Comparison of ENCODE assay signal across 8 mouse cellular contexts in the genomic region with DNA sequence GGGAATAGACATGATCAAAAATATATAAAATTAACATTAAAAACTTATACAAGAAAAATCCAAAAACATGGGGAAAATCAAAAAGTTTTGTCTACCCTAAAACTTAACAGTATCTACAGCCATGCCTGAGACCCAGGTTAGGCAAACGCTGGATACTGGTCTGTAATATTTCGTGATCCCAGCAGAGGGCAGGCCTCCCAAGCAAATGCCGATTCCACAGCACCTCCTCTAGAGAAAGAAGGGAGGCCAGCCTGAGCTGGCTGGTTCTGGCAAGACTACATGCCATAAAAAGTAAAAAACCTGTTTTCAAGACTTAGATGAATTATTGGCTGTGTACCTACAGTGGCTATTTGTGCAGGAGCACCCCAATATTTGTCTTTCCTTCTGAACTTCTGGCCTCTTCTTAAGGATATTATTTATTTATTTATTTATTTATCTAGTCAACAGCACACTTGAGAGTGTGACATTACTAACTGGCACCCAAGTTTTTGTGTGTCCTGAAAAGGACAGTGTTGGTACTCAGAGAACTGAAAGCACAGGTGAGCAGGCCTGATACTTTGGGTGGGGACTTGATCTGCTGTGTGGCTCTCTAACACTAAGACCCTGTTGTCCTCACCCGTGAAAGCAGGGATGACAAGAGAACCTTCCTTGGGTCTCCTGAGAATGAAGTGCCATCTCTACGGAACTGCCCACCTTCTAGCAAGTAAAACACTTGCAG.
DNase-seq lines count a peak whose midpoint lies in the region; ATAC-seq and TF ChIP-seq lines count a peak whose summit lies in the region.

No protein-coding gene starts in this region.

- peak; percentile 91 for ATAC-seq in forebrain, embryonic 12.5 days (ENCODE audit: low FRiP score)
- ATAC-seq in liver, embryonic 15.5 days (ENCODE audit: insufficient read depth) = peak; percentile 49; the same call in 1 of the 2 replicates
- ATAC-seq in neural tube, embryonic 14.5 days (ENCODE audit: low read depth) = peak; percentile 95

- H3K4me3 ChIP-seq in forebrain, embryonic 12.5 days (replicated peaks) = no peak overlapping the region
- H3K4me3 ChIP-seq in liver, embryonic 15.5 days (replicated peaks) = no peak overlapping the region
- no peak overlapping the region for H3K4me3 ChIP-seq in neural tube, embryonic 14.5 days (ENCODE audit: low read depth, low read length)
- H3K4me3 ChIP-seq in testis, adult 2 months (ENCODE audit: control insufficient read depth, low read depth, low read length) = no peak overlapping the region

- H3K36me3 ChIP-seq in forebrain, embryonic 12.5 days (replicated peaks) = no peaks in the 10 kb centered on the region
- no peaks in the 10 kb centered on the region for H3K36me3 ChIP-seq in liver, embryonic 15.5 days (replicated peaks)
- no peaks in the 10 kb centered on the region for H3K36me3 ChIP-seq in neural tube, embryonic 14.5 days (ENCODE audit: control insufficient read depth, insufficient read depth, low read length)
- H3K36me3 ChIP-seq in testis, adult 2 months (ENCODE audit: control insufficient read depth, insufficient read depth, low read length) = no peaks in the 10 kb centered on the region

- no peak for TF ChIP-seq POLR2A in testis, adult 2 months (IDR thresholded peaks at IDR 0.05; ENCODE audit: control insufficient read depth, low read depth, low read length)

- TF ChIP-seq CTCF in testis, adult 2 months (IDR thresholded peaks at IDR 0.05; ENCODE audit: control insufficient read depth, insufficient read depth, insufficient replicate concordance, low read depth, low read length) = peak; percentile 52; the same call in 1 of the 2 replicates

- H3K9me3 ChIP-seq in forebrain, embryonic 12.5 days = no peaks in the 10 kb centered on the region
- no peaks in the 10 kb centered on the region for H3K9me3 ChIP-seq in liver, embryonic 15.5 days (replicated peaks)
- H3K9me3 ChIP-seq in neural tube, embryonic 14.5 days (ENCODE audit: control insufficient read depth, low read length) = no peaks in the 10 kb centered on the region

- DNase-seq in CD4-positive, CD25-positive, alpha-beta regulatory T cell, adult 2 months (ENCODE audit: low read depth, low spot score) = peak; percentile 82
- peak; percentile 48 for DNase-seq in c-Kit-positive CD71-negative TER-119-negative erythroid progenitor cells, embryonic 14.5 days (ENCODE audit: low read depth)
- peak; percentile 81 to 88 for DNase-seq in heart, postnatal 14 days
- peak; percentile 52 for DNase-seq in large intestine, adult 2 months (ENCODE audit: low read depth, low spot score)

- no peak overlapping the region for H3K4me2 ChIP-seq in forebrain, embryonic 12.5 days
- no peak overlapping the region for H3K4me2 ChIP-seq in liver, embryonic 15.5 days
- no peak overlapping the region for H3K4me2 ChIP-seq in neural tube, embryonic 14.5 days (ENCODE audit: low read depth, low read length)

- no peak overlapping the region for H3K9ac ChIP-seq in forebrain, embryonic 12.5 days
- H3K9ac ChIP-seq in liver, embryonic 15.5 days = no peak overlapping the region
- H3K9ac ChIP-seq in neural tube, embryonic 14.5 days (replicated peaks; ENCODE audit: low read depth, low read length) = no peak overlapping the region

- no peaks in the 10 kb centered on the region for H3K27me3 ChIP-seq in forebrain, embryonic 12.5 days
- H3K27me3 ChIP-seq in liver, embryonic 15.5 days = no peaks in the 10 kb centered on the region
- no peaks in the 10 kb centered on the region for H3K27me3 ChIP-seq in neural tube, embryonic 14.5 days (ENCODE audit: control insufficient read depth, insufficient read depth, low read length)
- H3K27me3 ChIP-seq in testis, adult 2 months (ENCODE audit: control insufficient read depth, insufficient read depth, low read length) = no peaks in the 10 kb centered on the region

- no peaks in the 10 kb centered on the region; the same call in 1 of the 2 replicates for H3K4me1 ChIP-seq in forebrain, embryonic 12.5 days
- no peaks in the 10 kb centered on the region for H3K4me1 ChIP-seq in liver, embryonic 15.5 days (replicated peaks)
- H3K4me1 ChIP-seq in neural tube, embryonic 14.5 days (ENCODE audit: control insufficient read depth, insufficient read depth, low read length) = no peaks in the 10 kb centered on the region
- H3K4me1 ChIP-seq in testis, adult 2 months (ENCODE audit: control insufficient read depth, insufficient read depth, low read length) = no peaks in the 10 kb centered on the region

- intact Hi-C loops in heart, postnatal 14 days (cut with DNase I) = loop anchor here (1.0 to 5.0 kb wide), 4 partner anchors 277 to 643 kb away; a partner anchor contains a TSS

- H3K27ac ChIP-seq in forebrain, embryonic 12.5 days = no peak overlapping the region
- H3K27ac ChIP-seq in liver, embryonic 15.5 days (replicated peaks) = no peak overlapping the region
- no peak overlapping the region for H3K27ac ChIP-seq in neural tube, embryonic 14.5 days (ENCODE audit: low read depth, low read length)
- H3K27ac ChIP-seq in testis, adult 2 months (ENCODE audit: control insufficient read depth, insufficient read depth, low read depth, low read length) = no peak overlapping the region

- WGBS in forebrain, embryonic 12.5 days = 33% methylated on average over 5 of the region's 5 CpGs
- WGBS in large intestine, adult 2 months = 15% methylated on average over 5 of the region's 5 CpGs
- 25% methylated on average over 5 of the region's 5 CpGs for WGBS in liver, embryonic 15.5 days (ENCODE audit: insufficient replicate concordance)
- 36% methylated on average over 5 of the region's 5 CpGs for WGBS in neural tube, embryonic 14.5 days
